Mouse (Mus musculus): ENCODE measurements around the gene Dab2.

The Dab2 gene

DNA sequence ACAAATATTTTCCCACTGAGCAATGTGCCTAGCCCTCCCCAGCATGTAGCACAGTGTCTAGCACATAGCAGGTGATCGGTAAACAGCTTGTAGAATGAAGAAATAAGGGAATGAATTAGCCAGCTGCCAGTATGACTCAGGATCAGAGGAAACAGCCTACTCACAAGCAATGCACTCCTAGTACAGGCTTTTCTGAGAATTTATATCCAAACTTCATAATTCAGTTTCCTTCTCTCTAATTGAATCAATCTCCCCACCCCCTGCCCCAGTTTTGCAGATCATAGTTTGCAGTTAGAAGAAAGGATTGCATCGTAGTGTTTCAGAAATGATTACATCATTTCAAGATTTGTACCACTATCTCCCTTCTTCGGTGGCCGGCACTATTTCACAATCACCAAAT lies 26.4 kb downstream of the Dab2 start:
- DNase-seq (ENCODE audit: low spot score) = no peak

DNA sequence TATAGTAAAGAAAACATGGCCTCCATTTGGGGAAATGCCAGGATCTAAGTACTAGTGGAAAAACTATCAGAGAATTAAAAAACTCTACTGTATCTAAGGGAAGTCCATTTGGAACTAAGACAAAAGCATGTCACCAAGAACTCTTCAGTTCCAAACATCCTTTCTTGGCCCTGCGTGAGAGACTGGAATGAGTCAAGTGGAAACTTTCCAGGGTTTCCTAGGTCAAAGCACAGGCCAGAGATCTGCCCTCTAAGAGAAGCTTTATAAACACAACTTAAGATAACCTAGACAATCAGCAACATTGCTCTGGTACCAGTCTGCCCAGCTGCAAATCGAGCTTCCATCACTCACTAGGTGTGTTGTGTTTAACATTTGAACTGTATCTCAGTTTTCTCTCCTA lies 31.8 kb downstream of the Dab2 start:
- no peak for DNase-seq (ENCODE audit: low spot score)

DNA sequence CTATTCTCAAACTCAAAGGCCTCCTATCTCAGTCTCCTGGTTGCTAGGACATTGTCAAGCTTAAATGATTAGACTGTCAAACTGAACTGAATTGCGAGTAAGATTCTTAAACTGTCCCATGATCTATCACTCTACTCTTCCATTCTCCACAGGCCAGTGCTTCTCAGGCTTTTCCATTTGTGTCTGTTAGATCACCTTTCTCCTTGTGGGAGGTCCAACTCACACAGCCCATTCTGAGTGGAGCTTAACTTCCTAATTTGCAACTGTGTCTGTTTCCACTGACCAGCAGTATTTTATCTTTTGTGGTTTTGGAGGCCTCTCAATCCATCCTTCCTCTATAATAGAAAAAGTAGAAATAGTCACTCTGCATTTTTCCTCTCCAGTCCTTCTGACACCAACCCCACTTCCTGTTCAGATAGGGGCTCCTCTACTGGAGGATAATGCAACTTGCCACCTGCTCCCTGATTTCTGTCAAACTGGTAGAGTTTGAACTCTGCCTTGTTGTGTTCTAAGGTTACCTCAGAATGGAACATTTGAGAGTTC lies 35.1 kb downstream of the Dab2 start:
- no peak for DNase-seq (ENCODE audit: low spot score)

DNA sequence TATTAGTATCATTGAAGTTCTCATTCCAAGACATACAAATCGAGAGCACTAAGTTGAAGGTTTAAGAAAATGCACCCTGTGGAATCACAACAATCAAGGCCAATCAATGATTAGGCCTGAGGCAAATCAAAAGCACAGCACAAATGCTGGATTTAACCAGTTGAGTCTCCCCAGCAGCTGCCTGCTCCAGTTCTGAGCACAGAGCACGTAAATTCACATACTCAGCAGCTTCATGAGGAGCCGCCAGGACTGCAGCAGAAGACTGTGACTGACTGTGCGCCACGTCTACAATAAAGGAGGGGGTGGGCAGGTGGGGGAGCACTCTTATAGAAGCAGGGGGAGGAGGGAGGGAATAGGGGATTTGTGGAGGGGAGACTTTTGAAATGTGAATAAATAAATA lies 40.2 kb downstream of the Dab2 start:
- no peak for DNase-seq (ENCODE audit: low spot score)

DNA sequence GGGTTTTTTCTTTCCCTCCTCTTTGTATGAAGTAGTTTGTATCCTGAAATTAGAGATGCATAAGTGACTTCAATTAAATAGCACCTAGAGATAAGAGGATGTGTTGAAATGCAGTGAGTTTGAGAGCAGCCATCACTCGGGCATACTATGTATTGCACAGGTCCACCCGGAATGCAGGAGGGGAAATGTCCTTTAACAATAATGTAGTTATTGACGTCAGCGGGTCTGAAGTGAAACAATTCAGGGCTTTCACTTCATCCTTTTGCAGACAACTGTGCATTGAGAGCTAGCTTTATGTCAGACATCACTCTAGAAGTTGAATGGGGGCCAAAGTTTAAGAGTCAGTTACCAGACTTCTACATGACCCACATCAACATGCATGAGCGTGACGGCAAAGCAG lies 40.8 kb downstream of the Dab2 start:
- DNase-seq (ENCODE audit: low spot score) = no peak

DNA sequence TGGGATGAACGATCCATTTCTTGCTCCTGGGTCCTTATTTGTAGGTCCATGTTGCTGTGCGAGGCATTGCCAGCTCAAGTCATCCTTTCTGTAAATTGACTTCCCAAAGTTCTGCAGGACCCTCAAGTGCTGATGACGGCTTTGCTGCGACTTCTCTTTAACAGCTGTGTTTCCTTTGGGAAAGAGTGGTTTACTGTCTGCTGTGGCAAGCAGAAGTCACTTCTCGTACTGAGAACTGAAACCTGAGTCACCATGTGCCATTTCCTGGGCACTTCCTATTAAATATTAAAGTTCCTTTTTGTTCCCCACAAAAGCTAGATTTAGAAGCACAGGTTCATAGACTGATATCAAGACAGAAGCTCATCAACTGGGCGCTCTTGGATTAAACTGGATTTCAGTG lies 41.8 kb downstream of the Dab2 start:
- no peak for DNase-seq (ENCODE audit: low spot score)

DNA sequence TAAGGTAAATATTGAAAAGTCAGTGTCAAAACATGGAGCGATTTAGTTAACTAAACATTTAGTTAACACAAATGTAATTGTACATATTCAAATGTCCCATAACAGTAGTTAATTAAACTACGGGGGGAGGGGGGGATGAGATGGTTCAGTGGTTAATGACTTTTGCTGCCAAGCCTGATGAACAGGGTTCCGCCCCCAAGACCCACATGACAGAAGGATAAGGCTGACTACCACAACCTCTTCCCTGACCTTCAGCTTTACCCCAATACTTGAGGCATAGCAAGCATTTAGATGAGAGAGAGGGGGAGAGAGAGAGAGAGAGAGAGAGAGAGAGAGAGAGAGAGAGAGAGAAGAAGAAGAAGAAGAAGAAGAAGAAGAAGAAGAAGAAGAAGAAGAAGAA lies 54.3 kb downstream of the Dab2 start:
- no peak for DNase-seq (ENCODE audit: low spot score)

DNA sequence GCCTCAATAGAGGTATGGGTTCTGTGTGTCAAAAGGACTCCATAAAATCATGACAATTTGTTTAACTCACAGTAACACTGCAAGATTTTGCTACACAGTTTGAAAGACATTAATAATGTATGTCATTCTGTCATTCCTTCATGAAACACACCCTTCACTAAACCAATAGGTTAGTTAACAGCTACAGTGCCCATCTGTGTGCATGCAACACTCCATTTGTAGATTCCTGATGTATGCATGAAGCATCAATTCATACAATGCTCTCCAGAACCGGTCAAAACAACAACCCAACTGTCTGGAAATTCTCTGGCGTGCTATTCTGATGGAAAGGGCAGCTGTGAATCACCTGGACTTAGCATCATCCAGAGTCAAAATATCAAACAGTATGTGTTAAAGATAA lies 60.3 kb downstream of the Dab2 start:
- DNase-seq (ENCODE audit: low spot score) = no peak

DNA sequence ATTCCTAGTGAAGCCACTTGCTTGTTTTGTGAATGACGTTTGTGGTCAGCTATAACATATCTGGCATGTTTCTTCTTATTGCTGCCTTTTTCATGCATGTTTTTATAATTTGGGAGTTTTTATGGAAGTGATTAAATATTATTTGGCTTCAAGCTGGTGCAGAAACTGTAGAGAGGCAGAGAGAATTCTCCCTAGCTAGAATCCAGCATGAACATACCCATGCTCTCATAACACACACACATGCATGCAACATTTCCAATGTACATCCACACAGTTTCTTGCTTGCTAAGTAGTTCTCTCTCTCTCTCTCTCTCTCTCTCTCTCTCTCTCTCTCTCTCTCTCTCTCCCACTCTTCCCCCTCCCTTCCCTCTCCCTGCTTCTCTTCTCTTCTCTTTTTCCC lies 70.4 kb downstream of the Dab2 start:
- DNase-seq (ENCODE audit: low spot score) = no peak

DNA sequence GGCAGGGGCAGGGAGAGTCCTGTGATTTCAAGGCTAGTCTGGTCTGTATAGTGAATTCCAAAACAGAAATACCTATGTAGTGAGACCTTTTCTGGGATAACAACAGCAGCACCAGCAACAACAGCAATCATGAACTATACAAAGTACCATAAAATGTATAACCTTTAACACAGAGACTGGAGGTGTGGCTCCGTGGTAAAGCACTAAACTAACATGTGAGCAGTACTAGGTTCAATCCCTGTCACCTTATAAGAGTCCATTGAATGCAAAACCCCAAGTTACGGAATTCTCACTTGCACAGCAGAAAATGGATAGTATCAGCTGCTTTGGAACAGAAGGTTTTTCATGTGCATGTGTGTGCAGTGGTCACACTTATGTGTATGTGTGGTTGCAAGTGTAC lies 71.9 kb downstream of the Dab2 start:
- DNase-seq (ENCODE audit: low spot score) = no peak

DNA sequence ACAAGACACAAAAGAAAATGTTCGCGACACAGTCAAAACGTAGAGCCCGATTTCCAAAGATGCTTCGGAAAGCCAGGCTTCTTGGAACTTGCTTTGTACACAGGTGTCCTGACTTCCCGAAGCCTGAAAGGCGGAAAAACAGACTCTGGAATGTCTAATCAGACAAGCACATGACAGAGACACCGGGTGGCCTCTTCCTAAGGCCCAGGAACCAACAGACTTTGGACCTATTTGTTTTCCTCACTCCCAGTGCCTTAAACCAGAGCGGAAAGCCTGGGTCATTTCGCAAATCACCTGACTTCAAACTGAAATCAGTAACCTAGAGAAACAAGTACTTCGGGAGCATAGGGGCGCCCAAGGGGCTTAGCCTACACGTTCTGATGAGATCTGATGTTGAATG lies 75.4 kb downstream of the Dab2 start:
- DNase-seq (ENCODE audit: low spot score) = no peak

DNA sequence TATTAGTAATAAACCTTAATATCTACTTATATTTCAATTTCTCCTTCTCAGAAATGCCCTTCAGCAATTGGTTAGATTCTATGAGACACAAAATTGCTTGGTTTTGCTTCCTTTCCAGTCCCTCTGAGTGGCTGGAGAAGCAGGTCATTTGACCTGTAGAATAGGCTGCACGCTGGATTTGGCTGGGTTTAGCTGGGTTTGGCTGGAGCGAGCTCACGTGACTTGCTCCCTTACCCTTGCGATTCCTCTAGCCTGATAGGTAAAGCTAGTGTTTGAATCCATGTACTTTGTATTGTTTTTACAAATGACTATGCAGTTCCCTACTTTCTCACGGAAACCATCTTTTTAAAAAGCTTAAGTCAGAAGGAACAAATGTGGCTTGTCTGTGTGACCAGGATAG lies 76.4 kb downstream of the Dab2 start:
- DNase-seq (ENCODE audit: low spot score) = no peak

DNA sequence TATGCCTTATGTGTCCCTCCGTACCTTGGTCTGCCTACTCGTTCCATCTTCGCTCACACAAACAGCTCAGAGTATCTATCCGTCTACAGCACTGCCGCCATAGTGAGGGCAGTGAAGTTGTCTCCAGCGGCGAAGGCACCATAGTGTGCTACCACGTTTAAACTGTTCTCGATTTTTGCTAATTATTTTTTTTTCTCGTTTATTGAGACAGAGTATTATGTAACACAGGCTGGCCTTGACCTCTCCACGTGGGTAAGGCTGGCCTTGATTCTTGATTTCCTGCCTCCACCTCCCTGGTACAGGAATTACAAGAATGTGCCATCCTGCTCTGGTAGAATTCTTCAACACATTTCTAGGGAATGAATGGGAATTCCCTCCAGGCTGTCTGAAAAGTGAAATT lies 77.2 kb downstream of the Dab2 start:
- no peak for DNase-seq (ENCODE audit: low spot score)

DNA sequence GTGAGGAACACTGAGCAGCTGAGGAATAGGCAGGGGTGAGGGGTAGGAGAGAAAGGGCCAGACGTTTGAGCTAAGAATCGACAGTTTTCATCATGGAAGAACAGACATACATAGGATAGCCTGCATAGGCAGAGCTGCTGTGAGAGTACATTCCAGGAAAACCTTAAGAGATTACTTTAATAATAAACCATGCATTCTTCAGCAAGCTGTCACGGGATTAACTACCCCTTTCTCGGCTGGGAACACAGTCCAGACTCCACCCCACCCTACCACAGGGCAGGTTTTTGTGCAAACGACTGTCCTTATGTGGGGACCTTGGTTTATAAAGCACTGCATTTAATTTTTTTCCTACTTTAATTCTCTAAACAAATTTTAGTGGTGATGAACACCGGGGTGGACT lies 84.4 kb downstream of the Dab2 start:
- DNase-seq (ENCODE audit: low spot score) = no peak

DNA sequence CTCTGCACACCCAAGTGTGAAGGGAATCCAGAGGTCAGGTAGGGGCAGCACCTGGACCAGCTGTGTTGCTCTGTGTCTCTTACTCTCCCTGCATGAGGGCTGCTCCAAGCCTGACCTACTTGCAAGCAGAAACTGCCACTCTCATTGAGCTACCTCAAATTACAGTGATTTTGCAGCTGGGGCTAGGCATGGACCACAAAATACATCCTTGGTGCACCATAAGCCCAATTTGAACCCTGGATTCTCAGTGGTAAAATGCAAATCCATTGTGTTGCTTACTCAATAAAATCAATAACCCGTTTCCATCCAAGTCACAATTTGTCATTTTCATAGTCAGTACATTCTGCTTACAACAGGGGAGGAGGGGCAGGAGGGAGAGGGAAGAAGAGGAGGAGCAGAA lies 85.7 kb downstream of the Dab2 start:
- DNase-seq (ENCODE audit: low spot score) = no peak

DNA sequence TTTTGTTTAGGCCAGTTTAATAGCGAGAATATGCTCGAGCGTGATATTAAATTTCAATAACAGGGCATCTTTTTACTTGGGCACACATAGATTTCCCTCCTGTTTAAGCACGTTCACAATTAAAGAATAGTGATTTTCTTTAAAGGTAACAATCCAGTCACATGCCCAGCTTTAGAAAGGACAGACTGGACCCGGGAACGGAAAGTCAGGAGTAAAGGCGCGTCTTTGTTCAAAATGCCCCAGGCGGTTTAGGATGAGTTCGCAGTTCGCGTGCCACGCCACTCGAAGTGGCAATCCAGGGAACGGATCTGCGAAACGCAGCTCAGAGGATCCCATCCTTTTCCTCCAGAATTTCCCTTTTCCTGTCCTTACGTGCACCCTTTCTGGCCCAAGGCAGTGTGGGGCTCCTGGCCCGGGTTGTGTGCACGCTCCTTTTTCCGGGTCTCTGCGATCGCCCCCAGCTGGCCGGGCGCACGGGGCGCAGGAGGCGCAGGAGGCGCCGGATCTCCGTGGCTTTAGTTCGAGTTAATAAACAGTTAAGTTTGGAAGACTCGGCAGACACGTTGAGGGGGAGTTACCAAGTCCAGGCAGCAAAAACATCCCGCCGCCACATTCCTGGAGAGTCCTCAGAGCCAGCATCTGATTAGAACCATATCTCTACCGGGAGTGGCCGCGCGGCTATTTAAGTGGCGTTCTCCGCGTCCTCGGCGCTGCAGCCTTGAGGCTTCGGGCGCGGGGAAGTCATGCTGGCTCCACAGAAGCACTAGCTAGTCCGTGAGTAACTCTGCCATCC lies 86.8 kb downstream of the Dab2 start:
- DNase-seq (ENCODE audit: low spot score) = peak; percentile 65

DNA sequence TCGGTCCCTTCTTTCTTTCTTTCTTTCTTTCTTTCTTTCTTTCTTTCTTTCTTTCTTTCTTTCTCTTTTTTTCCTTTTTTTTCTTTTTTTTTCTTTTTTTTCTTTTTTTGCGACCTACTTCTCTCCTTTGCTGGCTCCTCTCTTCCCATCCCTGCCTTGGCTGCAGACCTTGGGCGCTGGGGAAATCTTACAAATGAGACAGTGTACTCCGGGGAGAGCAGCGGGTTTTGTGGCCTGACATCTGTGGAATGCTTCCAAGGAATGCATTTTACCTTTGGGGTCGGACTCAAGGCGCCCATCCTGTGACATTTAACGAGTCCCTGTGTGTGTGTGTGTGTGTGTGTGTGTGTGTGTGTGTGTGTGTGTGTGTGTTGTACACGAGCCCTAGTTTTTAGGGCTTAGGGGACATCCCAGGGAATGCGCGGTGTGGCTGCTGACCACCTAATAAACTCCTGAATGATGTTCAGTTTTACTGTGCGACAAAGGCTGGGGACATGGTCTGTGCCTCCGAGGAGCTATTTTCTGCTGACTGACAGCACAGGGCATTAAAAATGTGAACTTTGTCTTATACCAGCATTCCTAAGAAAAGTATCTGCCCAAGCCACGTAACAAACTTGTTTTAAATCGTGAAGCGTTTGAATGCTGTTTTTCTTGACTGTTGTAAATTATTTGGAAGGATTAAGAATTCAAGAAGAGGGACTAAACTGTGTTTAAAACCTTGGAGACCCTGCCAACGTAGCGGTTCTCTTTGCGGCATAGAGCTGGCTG lies 87.6 kb downstream of the Dab2 start:
- DNase-seq (ENCODE audit: low spot score) = no peak

DNA sequence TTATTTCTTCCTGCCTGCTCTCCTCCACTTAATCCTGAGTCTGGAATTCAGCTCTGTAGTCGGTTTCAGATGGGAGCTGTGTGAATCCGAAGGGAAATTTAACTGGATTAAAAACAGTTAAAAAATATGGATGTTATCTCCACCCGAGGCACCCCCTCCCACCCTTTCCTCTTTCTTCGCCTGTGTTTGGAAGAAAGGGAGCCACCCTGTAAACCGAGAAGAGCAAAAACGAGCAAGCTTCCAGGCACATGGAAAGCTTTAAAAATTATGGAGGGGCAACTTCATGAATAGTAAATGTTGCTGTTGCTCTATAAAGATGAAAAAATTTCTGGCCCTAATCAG lies 88.1 kb downstream of the Dab2 start:
- no peak for DNase-seq (ENCODE audit: low spot score)

DNA sequence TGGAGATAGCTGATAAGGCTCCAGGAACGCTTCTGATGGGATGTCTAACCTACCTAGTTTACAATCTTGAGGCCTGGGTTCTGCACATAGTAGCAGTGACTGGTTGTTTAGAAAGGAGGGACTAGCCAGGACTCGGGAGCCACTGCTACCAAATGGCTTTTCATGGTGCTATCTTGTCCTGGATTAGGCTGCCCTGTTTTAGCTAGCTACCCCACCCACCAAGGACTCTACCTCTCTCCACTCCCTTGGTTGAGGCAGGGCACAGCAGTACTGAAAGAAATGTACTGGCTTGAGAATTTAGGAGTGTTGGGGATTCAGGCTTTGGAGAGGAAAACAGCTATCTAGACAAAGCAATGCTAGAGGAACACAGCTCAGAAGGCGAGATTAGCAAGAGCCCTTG lies 88.6 kb downstream of the Dab2 start:
- no peak for DNase-seq (ENCODE audit: low spot score)

DNA sequence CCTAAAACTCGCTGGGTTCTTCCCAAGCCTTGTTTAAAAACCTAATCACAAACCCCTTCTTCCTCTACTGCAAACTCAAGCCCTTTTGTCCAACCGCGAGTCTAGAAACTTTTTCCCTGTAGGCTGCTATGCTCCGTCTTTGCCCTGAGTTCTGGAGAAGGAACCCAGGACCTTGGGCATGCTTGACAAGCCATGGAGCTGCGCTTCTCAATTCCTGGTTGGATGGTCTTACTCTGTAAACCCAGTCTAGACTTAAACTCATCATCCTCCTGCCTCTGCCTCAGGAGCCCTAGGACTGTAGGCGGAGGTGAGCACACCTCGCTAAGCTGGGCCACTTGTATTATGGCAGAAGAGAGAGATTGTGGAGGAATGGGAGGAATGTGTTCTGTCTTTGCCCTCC lies 89.0 kb downstream of the Dab2 start:
- no peak for DNase-seq (ENCODE audit: low spot score)

DNA sequence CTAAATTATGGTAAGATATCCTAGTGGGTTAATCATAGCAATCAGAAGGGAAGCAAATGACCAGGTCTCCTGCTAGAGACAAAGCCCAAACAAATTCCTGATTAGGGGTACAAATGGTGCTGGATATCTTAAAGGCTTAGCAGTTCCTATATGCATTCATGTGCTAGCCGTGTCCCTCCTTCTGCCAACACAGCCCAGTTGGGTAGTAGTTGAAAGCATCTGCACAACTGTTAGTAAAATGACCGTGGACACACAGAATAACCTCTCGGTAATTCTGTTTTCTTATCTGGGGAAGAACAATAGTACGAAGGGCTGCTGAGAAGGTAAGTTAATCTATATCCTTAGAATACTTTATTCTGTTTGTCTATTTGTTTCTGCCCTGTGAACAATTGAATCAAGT lies 90.5 kb downstream of the Dab2 start:
- no peak for DNase-seq (ENCODE audit: low spot score)

DNA sequence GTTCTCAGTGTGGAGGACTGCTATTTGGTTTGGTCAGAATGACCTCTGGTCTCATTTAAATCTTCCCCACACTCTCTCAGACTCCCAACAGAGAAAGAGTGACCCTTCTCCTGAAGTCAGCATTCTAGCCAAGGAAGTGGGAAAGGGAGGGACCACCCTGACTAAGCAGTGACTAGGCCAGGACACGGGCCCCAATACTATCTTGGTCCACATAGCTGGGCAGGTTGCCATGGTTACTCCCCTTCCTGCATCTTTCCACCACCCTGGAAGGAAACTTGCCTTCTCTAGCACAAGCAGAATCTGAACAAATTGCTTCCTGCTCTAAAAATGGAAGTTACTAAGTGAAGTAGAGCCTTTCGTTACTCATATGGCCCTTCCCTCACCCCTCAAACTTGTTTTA lies 91.1 kb downstream of the Dab2 start:
- DNase-seq (ENCODE audit: low spot score) = no peak

DNA sequence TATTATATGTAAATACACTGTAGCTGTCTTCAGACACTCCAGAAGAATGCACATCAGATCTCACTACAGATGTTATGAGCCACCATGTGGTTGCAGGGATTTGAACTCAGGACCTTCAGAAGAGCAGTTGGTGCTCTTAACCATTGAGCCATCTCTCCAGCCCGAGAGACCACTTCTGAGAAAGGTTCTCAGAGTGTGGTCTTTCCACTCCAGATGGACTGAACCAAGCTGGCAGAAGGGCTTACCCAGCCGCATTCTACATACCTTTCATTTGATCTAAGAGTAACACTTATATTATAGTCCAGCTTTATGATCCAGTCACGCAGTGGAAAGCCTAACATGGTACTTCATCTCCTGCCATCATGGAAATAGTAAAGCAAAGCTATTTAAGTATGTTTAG lies 92.3 kb downstream of the Dab2 start:
- DNase-seq (ENCODE audit: low spot score) = no peak

DNA sequence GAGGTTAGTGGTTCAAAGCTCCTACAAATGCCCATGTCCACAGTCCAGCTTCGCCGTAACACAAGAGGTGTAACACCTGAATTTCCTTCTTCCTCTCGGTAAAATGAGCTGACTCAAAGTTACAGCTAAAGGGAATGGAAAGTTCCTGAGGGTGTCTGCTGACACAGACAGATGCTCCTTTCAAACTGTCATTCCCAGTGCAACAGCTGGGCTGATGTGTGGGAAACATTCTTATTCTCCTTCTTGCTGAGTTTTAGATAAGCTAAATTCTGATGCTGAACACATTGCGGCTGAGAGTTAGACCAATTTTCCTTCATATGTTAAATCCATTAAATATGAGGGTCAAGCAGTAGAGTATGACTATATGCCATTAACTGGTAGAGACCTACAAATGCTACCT lies 94.0 kb downstream of the Dab2 start:
- DNase-seq (ENCODE audit: low spot score) = no peak
